Mouse (Mus musculus) small intestine, adult 2 months (tissue): ENCODE data around the gene Fbxl13.

Experiments
- CTCF ChIP-seq: fragments of 200-500 bp; IDR thresholded peaks from 2 replicates; pipeline ENCODE4 v1.5.1; 2012; ENCODE audit warnings: low read depth, mild to moderate bottlenecking, control low read depth, inconsistent platforms, low read length, moderate library complexity, mixed read lengths; ENCODE audit not compliant: insufficient replicate concordance, insufficient read length; ENCODE audit errors: extremely low read depth
- POLR2A ChIP-seq: fragments of 200-500 bp; IDR thresholded peaks from 2 replicates; pipeline ENCODE4 v1.6.1; 2012; ENCODE audit warnings: low read depth, mild to moderate bottlenecking, control low read depth, inconsistent platforms, low read length, moderate library complexity

GRCm38 (mm10) chr5:21678363-21678762 lies 32.9 kb upstream of the Fbxl13 start:
- no peak for TF ChIP-seq CTCF
- no peak for TF ChIP-seq POLR2A
